Mouse (Mus musculus) thymus, postnatal 10 days (tissue): ENCODE measurements around the gene Bean1.

ENCODE experiments used
- DNase-seq, 2 experiments: peaks; one replicate each; pipeline ENCODE4 v3.0.0; 2021; ENCODE audit warnings: low spot score in 2 of 2

Gene Bean1

GRCm38 (mm10) chr8:104171050-104171620 lies 893 bp downstream of the Bean1 start:
- no peak for DNase-seq

DNA sequence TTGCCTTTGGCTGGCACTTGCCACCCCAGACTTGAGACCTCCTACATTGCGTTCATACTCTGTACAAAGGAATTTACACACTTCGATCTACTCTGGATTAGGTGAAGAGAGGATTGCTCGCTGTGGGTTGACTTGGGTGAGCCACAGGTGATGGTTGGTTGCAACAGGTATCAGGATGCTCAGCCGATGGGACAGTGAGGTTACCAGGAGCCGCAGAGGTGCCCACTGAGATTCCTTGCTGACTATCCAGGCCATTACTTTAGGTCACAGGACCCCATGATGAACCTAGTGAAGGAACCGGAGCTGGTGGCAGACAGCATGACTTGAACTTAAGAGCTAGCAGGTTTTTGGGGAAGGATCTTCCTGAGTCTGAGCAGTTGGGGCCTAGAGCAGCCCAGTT lies 2.2 kb downstream of the Bean1 start:
- no peak for DNase-seq

DNA sequence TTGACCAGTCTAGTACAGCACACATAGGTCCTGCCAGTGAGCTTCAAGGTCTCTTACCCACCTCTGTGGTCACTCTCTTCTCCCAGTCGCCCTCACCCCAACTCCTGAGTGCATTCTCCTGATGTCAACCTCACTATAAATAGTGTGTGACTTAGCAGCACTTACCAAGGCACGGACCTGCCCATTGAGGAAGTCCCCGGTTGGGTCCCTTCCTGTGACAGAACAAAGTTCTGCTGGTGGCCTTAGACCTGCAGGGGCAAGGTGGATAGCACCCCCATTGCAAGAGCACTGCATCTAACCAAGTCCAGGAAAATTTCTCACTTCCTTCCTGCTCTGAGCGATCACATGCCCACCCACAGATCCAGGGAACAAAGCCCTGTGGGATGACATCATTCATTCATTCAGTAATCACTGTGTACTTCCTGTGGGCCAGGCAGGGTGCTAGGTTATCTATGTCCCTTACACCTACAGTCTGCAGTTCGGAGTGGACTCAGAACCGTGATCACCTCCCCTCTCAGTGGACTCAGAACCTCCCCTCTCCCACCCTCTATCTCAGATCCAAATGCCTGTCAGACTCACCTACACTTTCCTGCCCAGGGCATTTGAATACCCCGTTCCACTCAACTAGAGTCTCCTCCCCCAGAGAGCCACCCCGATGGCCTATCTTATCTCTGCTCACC lies 5.7 kb downstream of the Bean1 start:
- DNase-seq = no peak

- no peak for DNase-seq
Measured at GRCm38 (mm10) chr8:104177054-104177453, 6.8 kb downstream of the Bean1 start.

DNA sequence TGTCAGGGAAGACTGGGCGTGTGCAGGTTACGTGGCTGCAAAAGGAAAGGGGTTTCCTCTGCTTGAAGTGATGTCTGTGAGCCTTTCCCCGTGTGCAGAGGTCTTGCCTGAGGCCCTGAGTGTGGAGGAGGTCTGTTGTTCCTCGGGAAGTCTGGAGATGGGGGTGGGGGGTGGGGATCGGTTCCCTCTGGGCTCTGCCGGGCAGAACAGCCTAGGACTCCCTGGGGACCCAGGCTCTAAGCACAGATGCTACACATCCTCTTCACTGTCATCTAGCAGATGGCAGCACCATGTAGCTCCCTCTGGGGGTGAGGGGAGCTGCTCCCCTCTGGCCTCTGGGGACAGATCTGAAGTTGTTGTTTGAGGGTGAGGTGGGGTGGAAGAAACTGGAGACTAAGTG lies 14.7 kb downstream of the Bean1 start:
- no peak for DNase-seq

- DNase-seq = no peak
Measured at GRCm38 (mm10) chr8:104186827-104187226, 16.6 kb downstream of the Bean1 start.

DNA sequence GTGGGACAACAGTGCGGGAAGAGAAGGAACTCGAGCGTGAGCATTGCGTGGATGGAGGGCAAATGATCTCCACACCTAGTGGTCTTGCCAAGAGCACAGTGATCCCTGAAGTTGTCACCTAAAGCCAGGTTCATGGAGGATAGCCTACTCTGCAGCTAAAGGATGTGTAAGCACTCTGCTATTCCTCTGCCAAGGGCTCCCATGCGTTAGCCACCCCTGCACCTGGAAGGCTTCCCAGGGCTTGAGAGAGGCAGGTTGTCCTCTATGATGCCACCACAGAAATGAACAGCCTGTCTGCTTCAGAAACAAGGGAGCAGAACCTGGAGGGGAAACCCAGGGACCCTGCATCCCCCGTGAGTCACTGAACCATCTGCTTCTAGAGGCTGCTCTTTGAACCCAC lies 17.4 kb downstream of the Bean1 start:
- DNase-seq = no peak

GRCm38 (mm10) chr8:104188459-104188858 lies 18.2 kb downstream of the Bean1 start:
- DNase-seq = no peak

- DNase-seq = no peak
Measured at GRCm38 (mm10) chr8:104190777-104191468, 20.7 kb downstream of the Bean1 start.

GRCm38 (mm10) chr8:104191496-104191895 lies 21.3 kb downstream of the Bean1 start:
- DNase-seq = peak; percentile 44 to 56

DNA sequence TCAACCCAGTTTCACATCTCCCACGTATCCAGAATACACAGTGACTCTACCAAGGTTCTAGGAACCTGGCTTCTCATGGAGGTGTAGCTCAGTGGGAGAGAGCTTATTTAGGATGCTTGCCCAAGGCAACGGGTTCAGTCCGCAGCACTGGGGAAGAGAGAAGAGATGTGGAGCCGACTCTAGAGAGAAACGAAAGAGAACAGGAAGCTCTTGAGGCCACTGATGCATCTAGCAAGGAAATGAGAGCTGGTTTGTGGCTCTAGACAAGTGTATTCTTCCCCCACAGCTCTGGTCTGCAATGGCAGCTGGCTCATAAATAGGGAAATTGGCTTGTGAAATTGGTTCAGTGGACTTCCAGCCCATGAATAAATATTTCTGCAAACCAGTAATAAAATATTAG lies 29.6 kb downstream of the Bean1 start:
- no peak for DNase-seq

GRCm38 (mm10) chr8:104201622-104202021 lies 31.4 kb downstream of the Bean1 start:
- DNase-seq = no peak

DNA sequence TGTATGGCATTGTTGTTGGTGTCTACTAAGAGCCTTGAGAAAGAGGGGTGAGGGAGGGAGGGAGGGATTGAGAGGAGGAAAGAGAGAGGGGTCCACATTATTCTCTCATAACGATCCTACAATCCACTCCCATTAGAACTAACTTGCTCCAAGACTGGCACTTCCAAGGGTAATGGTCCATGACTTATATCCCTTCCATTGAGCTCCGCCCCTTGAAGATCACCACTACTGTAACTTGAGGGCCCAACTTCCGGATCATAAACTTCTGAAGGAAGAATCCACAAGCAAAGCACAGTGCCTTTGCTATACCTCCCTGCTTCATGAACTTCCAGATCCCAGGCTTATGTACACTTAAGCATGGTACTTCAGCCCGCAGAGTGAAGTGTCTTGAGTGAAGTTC lies 32.1 kb downstream of the Bean1 start:
- no peak for DNase-seq

GRCm38 (mm10) chr8:104205292-104205691 lies 35.0 kb downstream of the Bean1 start:
- DNase-seq = no peak

- DNase-seq = no peak
Measured at GRCm38 (mm10) chr8:104217601-104218000, 47.4 kb downstream of the Bean1 start.

DNA sequence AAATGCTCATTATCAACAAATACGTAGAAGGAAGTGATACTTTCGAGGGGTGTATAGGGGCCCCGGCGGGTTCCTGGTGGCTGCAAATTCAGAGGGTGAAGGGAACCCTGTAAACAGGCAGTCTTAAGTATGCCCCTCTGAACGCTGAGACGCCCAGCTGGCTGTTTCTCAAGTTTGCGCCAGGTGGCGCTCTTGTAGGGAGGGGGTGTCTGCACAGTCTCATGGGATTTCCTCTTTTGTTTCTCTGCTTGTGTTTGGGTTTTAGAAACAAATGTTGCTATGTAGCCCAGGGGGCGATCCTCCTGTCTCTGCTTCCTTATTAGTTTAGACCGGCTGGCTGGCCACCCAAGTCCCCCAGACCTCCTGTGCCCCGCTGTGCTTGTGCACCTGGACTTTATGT lies 48.8 kb downstream of the Bean1 start:
- peak; percentile 49 to 72 for DNase-seq

DNA sequence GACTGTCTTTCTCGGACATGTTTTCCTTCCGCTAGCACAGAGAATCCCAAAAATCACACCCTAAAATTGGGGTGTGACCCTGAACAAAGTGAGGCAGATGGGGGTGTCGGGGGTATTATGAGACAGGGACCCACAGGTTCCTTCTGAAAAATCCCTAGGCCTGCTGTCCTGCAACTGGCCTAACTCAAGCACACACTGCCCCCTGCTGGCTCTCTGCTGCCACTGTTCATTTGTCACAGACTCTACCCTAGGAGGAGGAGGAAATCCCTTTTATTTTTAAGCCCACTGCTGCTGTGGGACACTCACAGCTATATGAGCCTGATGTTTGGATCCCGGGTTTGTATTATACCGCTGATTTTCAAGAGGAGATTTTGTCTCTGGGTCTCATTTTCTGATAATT lies 49.6 kb downstream of the Bean1 start:
- peak; percentile 31 to 74 for DNase-seq

- no peak for DNase-seq
Measured at GRCm38 (mm10) chr8:104227048-104227447, 56.8 kb downstream of the Bean1 start.

DNA sequence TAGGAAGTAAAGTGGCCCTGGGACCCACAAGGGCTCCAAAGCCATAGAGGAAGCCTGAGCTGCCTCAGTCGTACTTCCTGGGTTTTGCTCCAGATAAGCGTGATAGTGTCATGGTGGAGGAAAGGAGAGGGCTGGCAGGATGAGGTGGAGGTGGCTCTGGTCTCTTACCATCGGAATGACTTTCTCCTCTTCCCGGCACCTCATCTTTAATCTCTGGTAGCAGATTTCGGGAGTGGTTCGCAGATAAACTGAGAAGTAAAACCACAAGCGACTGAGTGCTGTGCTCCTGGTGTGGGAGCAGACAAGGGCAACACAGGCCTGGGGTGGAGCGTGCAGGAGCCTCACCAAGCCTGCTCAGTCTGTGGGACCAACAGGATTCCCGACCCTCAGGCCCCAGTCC lies 60.1 kb downstream of the Bean1 start:
- DNase-seq = no peak

GRCm38 (mm10) chr8:104232039-104232438 lies 61.8 kb downstream of the Bean1 start:
- DNase-seq = no peak

DNA sequence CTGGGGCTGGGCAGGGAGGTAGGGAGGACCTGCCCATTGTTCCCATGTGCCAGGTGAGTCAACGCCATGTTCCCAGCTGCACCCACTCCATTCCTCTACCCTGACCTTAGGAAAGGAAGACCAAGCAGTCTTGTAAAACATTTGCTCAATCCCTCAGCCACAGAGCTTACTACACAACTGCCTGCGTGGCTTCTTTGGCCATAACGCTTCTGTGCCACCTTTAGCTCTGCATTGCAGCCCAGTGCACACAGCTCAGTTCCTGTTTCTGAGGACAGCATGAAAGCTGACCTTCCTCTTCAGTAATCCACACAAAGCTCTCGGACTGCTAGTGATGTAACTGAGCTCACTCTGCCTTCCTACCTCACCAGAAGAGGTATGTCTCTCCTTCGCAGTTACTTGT lies 62.7 kb downstream of the Bean1 start:
- DNase-seq = no peak

- DNase-seq = no peak
Measured at GRCm38 (mm10) chr8:104234573-104234972, 64.3 kb downstream of the Bean1 start.

DNA sequence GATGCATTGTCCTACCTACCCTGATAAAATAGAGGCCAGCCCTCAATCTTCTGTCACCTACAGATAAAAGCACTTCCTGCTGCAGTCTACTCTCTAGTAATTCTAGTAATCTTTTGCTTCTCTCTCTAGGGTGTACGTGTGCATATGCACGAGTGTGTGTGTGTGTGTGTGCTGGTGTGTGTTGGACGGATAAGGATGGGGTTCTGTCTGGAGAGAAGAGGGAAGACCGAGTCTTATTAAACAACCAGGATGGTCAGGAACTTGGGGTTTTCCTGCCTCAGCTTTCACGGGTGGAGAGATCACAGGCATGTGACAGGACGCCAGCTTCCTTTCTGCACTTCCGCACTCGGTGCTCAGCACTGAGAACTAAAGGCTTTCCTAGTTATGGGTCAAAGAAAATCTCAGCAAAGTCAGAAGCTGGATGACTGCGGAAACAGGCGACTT lies 69.2 kb downstream of the Bean1 start:
- no peak for DNase-seq
